Mouse (Mus musculus) heart, postnatal 0 days (tissue): ENCODE data around the gene Ap3s2. TPM values are rescaled to one million over a fixed set of nuclear protein-coding genes. Genes with fewer than 3 reads are reported as not detected.

Experiments used
- ATAC-seq: fragments of 200-750 bp; cut with Nextera tagmentation; 2 replicates; pipeline ENCODE4 v1.8.0; 2017; ENCODE audit warnings: low read depth, moderate number of reproducible peaks, moderate library complexity; ENCODE audit not compliant: insufficient read depth
- DNase-seq: peaks from one replicate; pipeline ENCODE4 v3.0.0-alpha.2; 2016; ENCODE audit warnings: low spot score
- H3K27ac ChIP-seq: fragments of 300-500 bp; sonication (generic); 2 replicates; pipeline ENCODE4 v1.5.1; 2014; ENCODE audit warnings: low read depth, mild to moderate bottlenecking
- H3K27me3 ChIP-seq: fragments of 300-500 bp; sonication (generic); 2 replicates; pipeline ENCODE4 v1.6.1; 2014; ENCODE audit warnings: low read length, mixed read lengths; ENCODE audit not compliant: control insufficient read depth, insufficient read depth
- H3K36me3 ChIP-seq: fragments of 300-500 bp; sonication (generic); replicated peaks from 2 replicates; pipeline ENCODE4 v1.6.1; 2014; ENCODE audit warnings: low read length, mixed read lengths; ENCODE audit not compliant: control insufficient read depth, insufficient read depth
- H3K4me1 ChIP-seq: fragments of 300-500 bp; sonication (generic); 2 replicates; pipeline ENCODE4 v1.6.1; 2014; ENCODE audit warnings: antibody characterized with exemption; ENCODE audit not compliant: control insufficient read depth, insufficient read depth
- H3K4me2 ChIP-seq: fragments of 300-500 bp; sonication (generic); 2 replicates; pipeline ENCODE4 v1.6.1; 2014; ENCODE audit warnings: low read depth, mild to moderate bottlenecking, low read length, moderate library complexity
- H3K4me3 ChIP-seq: fragments of 300-500 bp; sonication (generic); 2 replicates; pipeline ENCODE4 v1.5.1; 2014; ENCODE audit warnings: low read depth, low read length
- H3K9ac ChIP-seq: fragments of 300-500 bp; sonication (generic); replicated peaks from 2 replicates; pipeline ENCODE4 v1.6.1; 2014; ENCODE audit warnings: low read depth, low read length, mixed read lengths
- H3K9me3 ChIP-seq: fragments of 300-500 bp; sonication (generic); replicated peaks from 2 replicates; pipeline ENCODE4 v1.6.1; 2016; ENCODE audit warnings: low read length; ENCODE audit not compliant: control insufficient read depth
- CTCF ChIP-seq: IDR thresholded peaks from 2 replicates; pipeline ENCODE4 v1.5.1; 2016; ENCODE audit warnings: antibody characterized with exemption, control low read depth, low read depth
- EP300 ChIP-seq: IDR thresholded peaks from 2 replicates; pipeline ENCODE4 v1.6.1; 2016; ENCODE audit warnings: antibody characterized with exemption, low read depth
- WGBS: fragments of 180-500 bp; shearing (Covaris S2); extraction: QIAGEN DNeasy Blood & Tissue Kit; methylation state at CpG from one replicate; pipeline ENCODE4 v1.1.7; 2014; 5-methylcytosine and 5-hydroxymethylcytosine counted together
- polyA plus RNA-seq: library from polyadenylated mRNA; unstranded; fragments of >200 nt; fragmentation: Nextera tagmentation; extraction: Ambion mirVana; gene quantifications from 2 replicates; pipeline ENCODE4 v1.2.1, GENCODE M21; 2015
- total RNA-seq: library from RNA; depleted of rRNA; stranded (reverse); fragments of >200 nt; gene quantifications from 2 replicates; pipeline ENCODE4 v1.2.3, GENCODE M21; 2014; ENCODE audit warnings: low replicate concordance

Gene Ap3s2
- total and polyA plus RNA-seq, 2 experiments from 2014 or later: 9.8 to 21.5 TPM

- WGBS: 79% methylated on average over 6 of the region's 6 CpGs
- TF ChIP-seq CTCF (no peak), EP300 (no peak)
These were observed 47.0 kb downstream of the Ap3s2 start for GRCm38 (mm10) chr7:79873407-79873806.

GRCm38 (mm10) chr7:79871797-79872345 lies 48.6 kb downstream of the Ap3s2 start:
- ATAC-seq: no peak
- Histone ChIP-seq H3K9me3 (no peaks in the 10 kb centered on the region), H3K4me3 (no peak overlapping the region), H3K27ac (no peak overlapping the region), H3K9ac (no peak overlapping the region), H3K36me3 (no peaks in the 10 kb centered on the region), H3K4me1 (no peaks in the 10 kb centered on the region), H3K27me3 (no peaks in the 10 kb centered on the region), H3K4me2 (no peak overlapping the region)
- 76% methylated on average over 6 of the region's 6 CpGs for WGBS
- DNase-seq: no peak
- TF ChIP-seq CTCF: no peak
- TF ChIP-seq EP300: no peak

More at GRCm38 (mm10) chr7:79873407-79873806, 47.0 kb downstream of the Ap3s2 start:
- no peaks in the 10 kb centered on the region for H3K9me3 ChIP-seq
- no peak overlapping the region for H3K4me2 ChIP-seq
- H3K36me3 ChIP-seq: no peaks in the 10 kb centered on the region
- H3K4me3 ChIP-seq: no peak overlapping the region
- H3K9ac ChIP-seq: no peak overlapping the region
- DNase-seq (no peak), ATAC-seq (no peak)
- no peaks in the 10 kb centered on the region for H3K4me1 ChIP-seq
- H3K27ac ChIP-seq: no peak overlapping the region
- no peaks in the 10 kb centered on the region for H3K27me3 ChIP-seq

DNA sequence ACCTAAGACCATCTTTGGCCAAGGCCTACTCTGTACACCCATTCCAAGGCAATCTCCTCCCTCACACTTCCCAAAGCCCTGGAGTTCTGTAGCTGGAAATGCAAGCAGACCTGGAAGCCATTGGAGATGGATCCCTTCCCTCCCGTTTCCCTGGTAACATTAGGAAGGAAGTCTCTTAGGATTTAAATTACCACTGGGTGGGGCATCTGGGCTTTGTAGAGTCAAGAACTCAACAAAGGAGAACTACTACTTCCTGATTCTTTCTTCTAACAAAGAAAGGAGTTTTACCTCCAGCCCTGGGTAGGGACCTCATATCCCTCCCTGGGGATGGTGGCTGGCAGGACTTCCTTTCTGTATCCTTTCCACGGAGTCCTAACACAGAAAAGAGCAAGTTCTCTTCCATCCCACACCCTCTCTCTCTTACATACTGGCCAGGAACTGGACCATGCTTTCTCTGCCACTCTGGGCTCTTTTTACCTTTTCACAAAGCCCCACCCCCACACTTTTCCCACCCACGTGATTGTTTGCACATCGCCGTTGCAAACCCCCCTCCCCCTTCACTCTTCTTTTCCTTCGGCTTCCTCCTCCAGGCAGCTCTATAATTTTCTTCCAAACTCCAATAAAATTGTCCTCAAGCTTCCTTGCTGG lies 51.3 kb downstream of the Ap3s2 start:
- H3K4me3 ChIP-seq: no peak overlapping the region
- no peak for ATAC-seq
- no peak for DNase-seq
- H3K4me2 ChIP-seq: no peak overlapping the region
- no peaks in the 10 kb centered on the region for H3K36me3 ChIP-seq
- H3K9me3 ChIP-seq: no peaks in the 10 kb centered on the region
- no peaks in the 10 kb centered on the region for H3K27me3 ChIP-seq
- WGBS: 55% methylated on average over 6 of the region's 6 CpGs
- TF ChIP-seq CTCF (no peak), EP300 (no peak)
- H3K9ac ChIP-seq: no peak overlapping the region
- no peaks in the 10 kb centered on the region for H3K4me1 ChIP-seq
- no peak overlapping the region for H3K27ac ChIP-seq

GRCm38 (mm10) chr7:79868475-79868874 lies 52.0 kb downstream of the Ap3s2 start:
- WGBS: 75% methylated on average over 7 of the region's 7 CpGs
- no peak overlapping the region for H3K4me2 ChIP-seq
- H3K4me1 ChIP-seq: no peaks in the 10 kb centered on the region
- TF ChIP-seq EP300 (no peak), CTCF (no peak)
- no peak overlapping the region for H3K9ac ChIP-seq
- no peak overlapping the region for H3K27ac ChIP-seq
- no peak for ATAC-seq
- no peak overlapping the region for H3K4me3 ChIP-seq
- H3K36me3 ChIP-seq: no peaks in the 10 kb centered on the region
- no peaks in the 10 kb centered on the region for H3K27me3 ChIP-seq
- no peaks in the 10 kb centered on the region for H3K9me3 ChIP-seq
- no peak for DNase-seq

GRCm38 (mm10) chr7:79867861-79868260 lies 52.6 kb downstream of the Ap3s2 start:
- 78% methylated on average over 13 of the region's 13 CpGs for WGBS
- TF ChIP-seq EP300 (no peak), CTCF (no peak)
- Histone ChIP-seq H3K27ac (no peak overlapping the region), H3K4me2 (no peak overlapping the region), H3K4me3 (no peak overlapping the region), H3K4me1 (no peaks in the 10 kb centered on the region), H3K36me3 (no peaks in the 10 kb centered on the region), H3K9ac (no peak overlapping the region), H3K9me3 (no peaks in the 10 kb centered on the region), H3K27me3 (no peaks in the 10 kb centered on the region)
- no peak for DNase-seq
- ATAC-seq: no peak; the same call in 1 of the 2 replicates
